Mouse (Mus musculus) midbrain, postnatal 0 days (tissue): Measurements from ENCODE around the gene Morf4l1. TPM values are rescaled to one million over a fixed set of nuclear protein-coding genes. Genes with fewer than 3 reads are reported as not detected.
"Not testable (repeated sequence)": the region's sequence is repeated elsewhere in the genome, so short reads cannot be mapped to it uniquely, and the experiment has no call there.

Source experiments
- ATAC-seq: fragments of 200-750 bp; cut with Nextera tagmentation; 2 replicates; pipeline ENCODE4 v1.8.0; 2017; ENCODE audit warnings: moderate number of reproducible peaks, mild to moderate bottlenecking, moderate TSS enrichment, moderate library complexity; ENCODE audit not compliant: low FRiP score
- DNase-seq: peaks from one replicate; pipeline ENCODE4 v3.0.0-alpha.2; 2015; ENCODE audit warnings: low spot score
- H3K27ac ChIP-seq: fragments of 300-500 bp; sonication (generic); 2 replicates; pipeline ENCODE4 v1.5.1; 2014; ENCODE audit warnings: low read depth, mild to moderate bottlenecking, low read length, mixed read lengths
- H3K27me3 ChIP-seq: fragments of 300-500 bp; sonication (generic); 2 replicates; pipeline ENCODE4 v1.6.1; 2014; ENCODE audit warnings: low read length, control low read depth, mixed read lengths; ENCODE audit not compliant: insufficient read depth
- H3K36me3 ChIP-seq: fragments of 300-500 bp; sonication (generic); 2 replicates; pipeline ENCODE4 v1.6.1; 2014; ENCODE audit warnings: low read length, control low read depth, mixed read lengths; ENCODE audit not compliant: insufficient read depth
- H3K4me1 ChIP-seq: fragments of 300-500 bp; sonication (generic); 2 replicates; pipeline ENCODE4 v1.6.1; 2014; ENCODE audit warnings: mild to moderate bottlenecking, control low read depth, antibody characterized with exemption, low read length, mixed read lengths; ENCODE audit not compliant: insufficient read depth
- H3K4me2 ChIP-seq: fragments of 300-500 bp; sonication (generic); 2 replicates; pipeline ENCODE4 v1.6.1; 2014; ENCODE audit warnings: low read depth, mild to moderate bottlenecking, low read length, mixed read lengths; ENCODE audit not compliant: poor library complexity, severe bottlenecking
- H3K4me3 ChIP-seq: fragments of 300-500 bp; sonication (generic); 2 replicates; pipeline ENCODE4 v1.5.1; 2014; ENCODE audit warnings: low read depth, mild to moderate bottlenecking, low read length, moderate library complexity
- H3K9ac ChIP-seq: fragments of 300-500 bp; sonication (generic); replicated peaks from 2 replicates; pipeline ENCODE4 v1.6.1; 2014; ENCODE audit warnings: mild to moderate bottlenecking, low read length, moderate library complexity, mixed read lengths; ENCODE audit not compliant: poor library complexity, severe bottlenecking
- H3K9me3 ChIP-seq: fragments of 300-500 bp; sonication (generic); 2 replicates; pipeline ENCODE4 v1.6.1; 2016; ENCODE audit warnings: low read length, control low read depth
- CTCF ChIP-seq: IDR thresholded peaks from 2 replicates; pipeline ENCODE4 v1.5.1; 2016; ENCODE audit warnings: antibody characterized with exemption, mild to moderate bottlenecking
- WGBS: fragments of 180-500 bp; shearing (Covaris S2); extraction: QIAGEN DNeasy Blood & Tissue Kit; methylation state at CpG from one replicate; pipeline ENCODE4 v1.1.7; 2014; 5-methylcytosine and 5-hydroxymethylcytosine counted together
- polyA plus RNA-seq: library from polyadenylated mRNA; unstranded; fragments of >200 nt; fragmentation: Nextera tagmentation; extraction: Ambion mirVana; gene quantifications from 2 replicates; pipeline ENCODE4 v1.2.1, GENCODE M21; 2015
- total RNA-seq: library from RNA; depleted of rRNA; stranded (reverse); fragments of >200 nt; gene quantifications from 2 replicates; pipeline ENCODE4 v1.2.3, GENCODE M21; 2014; rRNA removed

The Morf4l1 gene
- total and polyA plus RNA-seq, 2 experiments from 2014 or later = 241 to 652 TPM

GRCm38 (mm10) chr9:90053852-90054251 lies 60.7 kb downstream of the Morf4l1 start, which contains the start of gene Ctsh:
Gene Ctsh (plus strand): TSS chr9:90054152.
- no peaks in the 10 kb centered on the region for H3K36me3 ChIP-seq
- peak within 1 kb of the TSS; percentile 38 for H3K4me3 ChIP-seq
- no peak for TF ChIP-seq CTCF
- H3K9me3 ChIP-seq = no peaks in the 10 kb centered on the region
- peak within 1 kb of the TSS; percentile 24; the same call in 1 of the 2 replicates for H3K9ac ChIP-seq
- H3K4me1 ChIP-seq = peaks cover 7% of the 10 kb centered on the region; the same call in 1 of the 2 replicates
- 90% methylated on average over 2 of the region's 2 CpGs for WGBS
- peak within 1 kb of the TSS; percentile 74 for H3K4me2 ChIP-seq
- no peak for DNase-seq
- no peak for ATAC-seq
- 0 out of 2 replicates have a peak, but pooled peaks cover 8% of the 10 kb centered on the region for H3K27me3 ChIP-seq
- no peak within 1 kb of the TSS for H3K27ac ChIP-seq

- no peak for TF ChIP-seq CTCF
- Histone ChIP-seq H3K27me3 (no peaks in the 10 kb centered on the region), H3K4me1 (no peaks in the 10 kb centered on the region), H3K9me3 (no peaks in the 10 kb centered on the region), H3K27ac (no peak overlapping the region), H3K36me3 (no peaks in the 10 kb centered on the region), H3K9ac (no peak overlapping the region), H3K4me3 (no peak overlapping the region), H3K4me2 (no peak overlapping the region)
- DNase-seq (no peak), ATAC-seq (no peak)
- WGBS = 66% methylated on average over 5 of the region's 5 CpGs
Measured at GRCm38 (mm10) chr9:90047937-90048627, 66.5 kb downstream of the Morf4l1 start.

GRCm38 (mm10) chr9:90045191-90045590 lies 69.4 kb downstream of the Morf4l1 start:
- DNase-seq = no peak
- ATAC-seq = no peak
- no peak overlapping the region for H3K9ac ChIP-seq
- H3K27ac ChIP-seq = no peak overlapping the region
- no peak for TF ChIP-seq CTCF
- no peaks in the 10 kb centered on the region for H3K4me1 ChIP-seq
- no peak overlapping the region for H3K4me3 ChIP-seq
- no peak overlapping the region for H3K4me2 ChIP-seq
- H3K36me3 ChIP-seq = no peaks in the 10 kb centered on the region
- WGBS = 90% methylated on average over 7 of the region's 7 CpGs
- no peaks in the 10 kb centered on the region for H3K27me3 ChIP-seq
- H3K9me3 ChIP-seq = no peaks in the 10 kb centered on the region

GRCm38 (mm10) chr9:90042906-90043305 lies 71.7 kb downstream of the Morf4l1 start:
- not testable (repeated sequence) for H3K27ac ChIP-seq, H3K4me1 ChIP-seq, H3K36me3 ChIP-seq, DNase-seq, H3K9me3 ChIP-seq, H3K27me3 ChIP-seq, H3K9ac ChIP-seq, H3K4me3 ChIP-seq, ATAC-seq, H3K4me2 ChIP-seq
- WGBS = 91% methylated on average over 8 of the region's 8 CpGs

Other genes starting within 250 kb of the Morf4l1 start
- gene Rasgrf1, start 204.9 kb downstream of the Morf4l1 start, total RNA-seq = 35.7 and 40.8 TPM in 2 replicates
- gene Rasgrf1, start 204.9 kb downstream of the Morf4l1 start, polyA plus RNA-seq = 22.6 and 24.0 TPM in 2 replicates
- 18.5 and 21.4 TPM in 2 replicates for gene Ctsh, start 60.6 kb downstream of the Morf4l1 start, total RNA-seq
- 33.1 and 35.5 TPM in 2 replicates for gene Ctsh, start 60.6 kb downstream of the Morf4l1 start, polyA plus RNA-seq
- 8.9 and 12.5 TPM in 2 replicates for gene Adamts7, start 48.3 kb upstream of the Morf4l1 start, total RNA-seq
- gene Adamts7, start 48.3 kb upstream of the Morf4l1 start, polyA plus RNA-seq = 2.5 and 3.1 TPM in 2 replicates
- gene Tbc1d2b, start 156.0 kb upstream of the Morf4l1 start, total RNA-seq = 17.8 and 21.6 TPM in 2 replicates
- gene Tbc1d2b, start 156.0 kb upstream of the Morf4l1 start, polyA plus RNA-seq = 3.2 and 3.7 TPM in 2 replicates